ENCODE assay signal across 25 mouse cellular contexts in the genomic region with DNA sequence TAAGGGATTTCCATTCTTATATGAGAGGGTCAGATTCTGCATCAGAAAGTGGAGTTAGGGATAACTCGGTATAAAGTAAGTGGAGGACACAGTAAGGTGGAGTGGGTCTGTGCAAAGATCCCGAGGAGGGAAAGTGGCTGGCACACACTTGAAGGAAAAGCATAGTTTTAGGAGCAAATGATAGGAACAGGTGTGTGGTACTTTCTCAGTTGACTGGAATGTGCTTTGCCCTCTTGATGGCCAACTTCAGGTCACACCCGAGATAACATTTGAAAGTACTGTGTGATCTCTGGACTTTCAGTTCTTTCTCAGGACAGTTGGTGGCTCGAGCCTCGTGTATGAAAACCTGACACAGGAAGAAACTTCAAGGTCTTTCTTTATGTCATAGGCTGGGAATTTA.
DNase-seq lines count a peak whose midpoint lies in the region; ATAC-seq and TF ChIP-seq lines count a peak whose summit lies in the region.
"Had no signal": no experiment of that assay in that cellular context is flagged by ENCODE, and none has a peak within 500 bp of the region (broad histone marks: within the 10 kb centered on the region; RNA-seq: fewer than 3 reads in every experiment).

No protein-coding gene starts in this region.

- H3K9me3 ChIP-seq in lung, embryonic 14.5 days (ENCODE audit: low read depth, low read length) = no peaks in the 10 kb centered on the region
- H3K9me3 ChIP-seq in intestine, embryonic 16.5 days (ENCODE audit: control insufficient read depth, low read length) = no peaks in the 10 kb centered on the region
- no peaks in the 10 kb centered on the region for H3K9me3 ChIP-seq in midbrain, embryonic 13.5 days
- H3K9me3 ChIP-seq: embryonic facial prominence, embryonic 12.5 days; forebrain, embryonic 15.5 days; heart, embryonic 15.5 days; hindbrain, embryonic 12.5 days had no signal

- H3K27me3 ChIP-seq in lung, embryonic 14.5 days (ENCODE audit: insufficient read depth, low read length) = no peaks in the 10 kb centered on the region
- no peaks in the 10 kb centered on the region for H3K27me3 ChIP-seq in intestine, embryonic 16.5 days (replicated peaks; ENCODE audit: control insufficient read depth, insufficient read depth, low read length)
- H3K27me3 ChIP-seq in midbrain, embryonic 13.5 days = no peaks in the 10 kb centered on the region
- H3K27me3 ChIP-seq: embryonic facial prominence, embryonic 12.5 days; forebrain, embryonic 15.5 days; heart, embryonic 15.5 days; hindbrain, embryonic 12.5 days; Patski had no signal

- peak; percentile 70 for ATAC-seq in lung, embryonic 14.5 days (ENCODE audit: insufficient read depth)
- ATAC-seq in intestine, embryonic 16.5 days = peak; percentile 83
- no peak for ATAC-seq in midbrain, embryonic 13.5 days
- ATAC-seq: activated CD4-positive, CD25-positive, alpha-beta regulatory T cell, adult 4 months; forebrain, embryonic 15.5 days; hindbrain, embryonic 16.5 days; inflammation-experienced regulatory T-cells, adult 6 months; Patski had no signal

- no peak overlapping the region for H3K27ac ChIP-seq in lung, embryonic 14.5 days (ENCODE audit: low read depth)
- H3K27ac ChIP-seq in intestine, embryonic 16.5 days (ENCODE audit: low read length) = no peak overlapping the region
- H3K27ac ChIP-seq in midbrain, embryonic 13.5 days = no peak overlapping the region
- H3K27ac ChIP-seq: embryonic facial prominence, embryonic 12.5 days; forebrain, embryonic 15.5 days; heart, embryonic 15.5 days; hindbrain, embryonic 12.5 days had no signal

- H3K4me2 ChIP-seq in lung, embryonic 14.5 days = no peak overlapping the region
- no peak overlapping the region for H3K4me2 ChIP-seq in intestine, embryonic 16.5 days (ENCODE audit: low read depth, low read length)
- H3K4me2 ChIP-seq in midbrain, embryonic 13.5 days (replicated peaks) = no peak overlapping the region
- H3K4me2 ChIP-seq: embryonic facial prominence, embryonic 12.5 days; forebrain, embryonic 15.5 days; heart, embryonic 11.5 days; heart, embryonic 15.5 days; hindbrain, embryonic 12.5 days had no signal

- no peak overlapping the region for H3K4me3 ChIP-seq in lung, embryonic 14.5 days (ENCODE audit: low read depth, low read length)
- H3K4me3 ChIP-seq in lung, adult 2 months (replicated peaks; ENCODE audit: extremely low read depth, low read depth, low read length) = no peak overlapping the region
- no peak overlapping the region for H3K4me3 ChIP-seq in intestine, embryonic 16.5 days (ENCODE audit: low read length)
- H3K4me3 ChIP-seq in midbrain, embryonic 13.5 days (replicated peaks) = no peak overlapping the region
- H3K4me3 ChIP-seq: embryonic facial prominence, embryonic 12.5 days; forebrain, embryonic 15.5 days; heart, embryonic 15.5 days; hindbrain, embryonic 12.5 days had no signal

- WGBS in lung, embryonic 14.5 days = 46% methylated on average over 5 of the region's 5 CpGs
- 45% methylated on average over 5 of the region's 5 CpGs for WGBS in lung, adult 2 months
- WGBS in intestine, embryonic 16.5 days = 58% methylated on average over 5 of the region's 5 CpGs
- 86% methylated on average over 5 of the region's 5 CpGs for WGBS in midbrain, embryonic 13.5 days

- no peaks in the 10 kb centered on the region for H3K36me3 ChIP-seq in lung, embryonic 14.5 days (ENCODE audit: insufficient read depth)
- H3K36me3 ChIP-seq in intestine, embryonic 16.5 days (ENCODE audit: control insufficient read depth, insufficient read depth, low read length) = no peaks in the 10 kb centered on the region
- no peaks in the 10 kb centered on the region for H3K36me3 ChIP-seq in midbrain, embryonic 13.5 days
- H3K36me3 ChIP-seq: embryonic facial prominence, embryonic 12.5 days; forebrain, embryonic 15.5 days; heart, embryonic 15.5 days; hindbrain, embryonic 12.5 days had no signal

- TF ChIP-seq POLR2A in lung, adult 2 months (IDR thresholded peaks at IDR 0.05; ENCODE audit: borderline replicate concordance, extremely low read depth, low read depth, low read length) = no peak

- H3K9ac ChIP-seq in lung, embryonic 14.5 days = no peak overlapping the region
- H3K9ac ChIP-seq in intestine, embryonic 16.5 days (ENCODE audit: low read depth, low read length) = no peak overlapping the region
- no peak overlapping the region for H3K9ac ChIP-seq in midbrain, embryonic 13.5 days (replicated peaks)
- H3K9ac ChIP-seq: embryonic facial prominence, embryonic 12.5 days; forebrain, embryonic 15.5 days; heart, embryonic 15.5 days; hindbrain, embryonic 12.5 days had no signal

- no peaks in the 10 kb centered on the region for H3K4me1 ChIP-seq in lung, embryonic 14.5 days (ENCODE audit: insufficient read depth)
- H3K4me1 ChIP-seq in lung, adult 2 months (ENCODE audit: control insufficient read depth, insufficient read depth, low read length) = no peaks in the 10 kb centered on the region
- H3K4me1 ChIP-seq in intestine, embryonic 16.5 days (ENCODE audit: control insufficient read depth, insufficient read depth, low read length) = no peaks in the 10 kb centered on the region
- no peaks in the 10 kb centered on the region for H3K4me1 ChIP-seq in midbrain, embryonic 13.5 days (replicated peaks)
- H3K4me1 ChIP-seq: forebrain, embryonic 15.5 days; heart, embryonic 15.5 days; hindbrain, embryonic 12.5 days had no signal

- peak; percentile 8 to 29 for DNase-seq in adrenal gland, adult (ENCODE audit: inconsistent age in 2 of 2, low spot score in 1 of 2)
- DNase-seq in adrenal gland, postnatal 10 days = no peak
- peak; percentile 24 for DNase-seq in lung, embryonic 14.5 days
- no peak for DNase-seq in lung, adult 2 months
- peak; percentile 27 for DNase-seq in lung, postnatal 36 days
- no peak for DNase-seq in gastrocnemius, adult 18-20 months (ENCODE audit: low spot score)
- DNase-seq: adrenal gland, adult 2 months; adrenal gland, postnatal 36 days; B cell, adult 2 months; cerebellum, adult 2 months; cerebellum, postnatal 10 days; gastrocnemius, postnatal 36 days; heart, adult 18-20 months; heart, postnatal 14 days had no signal

- no peak for TF ChIP-seq CTCF in lung, embryonic 14.5 days (IDR thresholded peaks at IDR 0.05; ENCODE audit: low read depth)
- no peak for TF ChIP-seq CTCF in lung, adult 2 months (IDR thresholded peaks at IDR 0.05; ENCODE audit: insufficient read depth, low read length)

Comparison
In these comparisons a context has a peak if more than half of its experiments do, and no peak if none do; other contexts are left out.
1. DNase-seq: peak in adrenal gland, adult (2 of 2), lung, embryonic 14.5 days (single experiment) and lung, postnatal 36 days (single experiment); none in adrenal gland, postnatal 10 days (single experiment), lung, adult 2 months (single experiment) and gastrocnemius, adult 18-20 months (single experiment).